Mouse (Mus musculus) liver, embryonic 11.5 days (tissue): ENCODE data around the gene Miga2. TPM values are rescaled to one million over a fixed set of nuclear protein-coding genes. Genes with fewer than 3 reads are reported as not detected.

Experiments used
- ATAC-seq: fragments of 200-750 bp; cut with Nextera tagmentation; replicated peaks from 2 replicates; pipeline ENCODE4 v1.8.0; 2017; ENCODE audit warnings: moderate number of reproducible peaks, mild to moderate bottlenecking, moderate TSS enrichment, moderate library complexity; ENCODE audit not compliant: low FRiP score
- DNase-seq: peaks from one replicate; pipeline ENCODE4 v3.0.0-alpha.2; 2017; ENCODE audit warnings: low spot score
- H3K27ac ChIP-seq: fragments of 300-500 bp; sonication (generic); 2 replicates; pipeline ENCODE4 v1.5.1; 2014; ENCODE audit warnings: mild to moderate bottlenecking, low read depth, low read length, control low read depth
- H3K27me3 ChIP-seq: fragments of 300-500 bp; sonication (generic); replicated peaks from 2 replicates; pipeline ENCODE4 v1.6.1; 2014; ENCODE audit warnings: low read length, mixed read lengths; ENCODE audit not compliant: control insufficient read depth, insufficient read depth
- H3K36me3 ChIP-seq: fragments of 300-500 bp; sonication (generic); 2 replicates; pipeline ENCODE4 v1.6.1; 2014; ENCODE audit warnings: mild to moderate bottlenecking, low read length, moderate library complexity, mixed read lengths; ENCODE audit not compliant: control insufficient read depth, insufficient read depth
- H3K4me1 ChIP-seq: fragments of 300-500 bp; sonication (generic); replicated peaks from 2 replicates; pipeline ENCODE4 v1.6.1; 2014; ENCODE audit warnings: low read length, mixed read lengths; ENCODE audit not compliant: control insufficient read depth, insufficient read depth
- H3K4me2 ChIP-seq: fragments of 300-500 bp; sonication (generic); 2 replicates; pipeline ENCODE4 v1.6.1; 2014; ENCODE audit warnings: mild to moderate bottlenecking, control low read depth, moderate library complexity
- H3K4me3 ChIP-seq: fragments of 300-500 bp; sonication (generic); 2 replicates; pipeline ENCODE4 v1.5.1; 2014; ENCODE audit warnings: low read depth, low read length, control low read depth
- H3K9ac ChIP-seq: fragments of 300-500 bp; sonication (generic); 2 replicates; pipeline ENCODE4 v1.6.1; 2014; ENCODE audit warnings: low read depth, low read length, control low read depth
- H3K9me3 ChIP-seq: fragments of 300-500 bp; sonication (generic); 2 replicates; pipeline ENCODE4 v1.6.1; 2016; ENCODE audit warnings: low read length, inconsistent platforms, mixed read lengths; ENCODE audit not compliant: control insufficient read depth
- WGBS: fragments of 180-500 bp; shearing (Covaris S2); extraction: QIAGEN DNeasy Blood & Tissue Kit; methylation state at CpG from one replicate; pipeline ENCODE4 v1.1.7; 2014; 5-methylcytosine and 5-hydroxymethylcytosine counted together
- polyA plus RNA-seq: library from polyadenylated mRNA; unstranded; fragments of >200 nt; fragmentation: Nextera tagmentation; extraction: Ambion mirVana; gene quantifications from 2 replicates; pipeline ENCODE4 v1.2.1, GENCODE M21; 2014

The Miga2 gene
- polyA plus RNA-seq, 1 experiment from 2014 or later, result 19.7 TPM

DNA sequence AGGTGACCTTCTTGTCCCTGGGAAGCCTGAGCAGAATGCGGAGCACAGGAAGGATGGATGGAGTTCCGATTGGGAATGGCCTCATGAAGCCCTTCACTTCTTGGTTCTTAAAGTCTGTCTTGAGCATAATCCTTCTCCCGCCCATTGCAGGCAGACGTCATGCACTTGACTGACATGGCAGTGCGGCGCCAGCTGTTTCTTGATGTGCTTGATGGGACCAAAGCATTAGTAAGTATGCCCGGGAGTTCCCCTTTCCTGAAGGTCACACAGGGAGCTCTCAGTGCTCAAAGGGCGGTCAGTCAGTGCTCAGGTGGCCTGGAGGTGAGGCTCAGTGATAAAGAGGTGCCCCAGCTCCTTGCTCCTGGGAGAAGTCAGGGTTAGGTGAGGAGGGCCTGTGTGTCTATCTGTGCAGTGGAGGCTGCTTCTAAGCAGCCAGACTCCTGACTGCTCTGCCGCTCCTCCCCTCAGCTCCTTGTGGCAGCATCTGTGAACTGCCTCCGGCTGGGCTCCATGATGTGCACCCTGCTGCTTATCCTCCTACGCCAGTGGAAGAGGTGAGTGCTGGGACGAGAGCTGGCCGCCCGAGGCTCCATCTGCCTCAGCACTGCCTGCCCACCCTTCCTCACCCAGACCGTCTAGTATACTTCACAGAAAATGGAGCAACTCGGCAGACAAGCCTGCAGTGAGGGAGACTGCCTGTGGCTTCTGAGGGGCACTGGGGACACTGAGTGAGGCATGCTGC is 27.7 kb upstream of the Miga2 start:
- DNase-seq, result no peak
- WGBS, result 86% methylated on average over 16 of the region's 16 CpGs
- peaks cover 59% of the 10 kb centered on the region for H3K36me3 ChIP-seq
- no peak overlapping the region for H3K27ac ChIP-seq
- H3K27me3 ChIP-seq, result no peaks in the 10 kb centered on the region
- H3K9me3 ChIP-seq, result no peaks in the 10 kb centered on the region
- no peak overlapping the region for H3K9ac ChIP-seq
- no peak for ATAC-seq
- H3K4me2 ChIP-seq, result no peak overlapping the region
- H3K4me3 ChIP-seq, result no peak overlapping the region
- no peaks in the 10 kb centered on the region for H3K4me1 ChIP-seq

DNA sequence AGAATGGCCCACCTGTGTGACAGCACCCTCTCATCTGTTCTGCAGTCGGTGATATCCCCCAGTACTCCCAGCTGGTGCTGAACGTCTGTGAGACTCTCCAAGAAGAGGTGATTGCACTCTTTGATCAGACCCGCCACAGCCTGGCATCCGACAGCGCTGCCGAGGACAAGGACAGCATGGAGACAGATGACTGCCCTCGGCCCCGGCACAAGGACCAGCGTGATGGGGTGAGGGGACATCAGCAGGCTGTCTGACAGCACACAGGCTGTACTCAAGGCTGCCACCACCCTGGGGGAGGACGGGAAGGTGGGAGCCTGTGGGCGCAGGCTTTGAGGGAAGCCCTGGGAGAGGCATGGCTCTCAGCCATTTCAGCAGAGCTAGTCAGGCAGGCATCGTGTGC is 26.9 kb upstream of the Miga2 start:
- no peak overlapping the region for H3K4me2 ChIP-seq
- 85% methylated on average over 12 of the region's 12 CpGs for WGBS
- no peak for DNase-seq
- no peak for ATAC-seq
- no peak overlapping the region for H3K4me3 ChIP-seq
- H3K9me3 ChIP-seq, result no peaks in the 10 kb centered on the region
- H3K36me3 ChIP-seq, result peaks cover 63% of the 10 kb centered on the region
- no peak overlapping the region for H3K27ac ChIP-seq
- no peak overlapping the region for H3K9ac ChIP-seq
- no peaks in the 10 kb centered on the region for H3K4me1 ChIP-seq
- no peaks in the 10 kb centered on the region for H3K27me3 ChIP-seq

DNA sequence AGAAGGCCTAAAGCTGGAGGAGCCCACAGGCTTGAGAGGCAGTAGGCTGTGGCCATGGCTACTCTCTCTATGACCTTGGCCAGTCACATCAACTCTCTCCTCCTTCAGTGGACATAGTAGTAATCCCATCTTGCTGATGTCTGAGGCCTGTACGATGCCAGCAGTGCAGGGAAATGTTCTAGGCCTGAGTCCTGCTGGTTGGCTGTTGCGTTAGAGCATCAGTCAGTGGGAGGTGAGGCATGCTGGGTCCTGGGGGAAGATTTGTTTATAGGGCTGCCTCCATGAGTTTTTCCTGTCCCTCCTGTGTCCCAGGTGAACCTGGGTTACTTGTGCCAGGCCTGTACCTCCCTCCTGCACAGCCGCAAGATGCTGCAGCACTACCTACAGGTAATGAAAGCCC is 22.0 kb upstream of the Miga2 start:
- Histone ChIP-seq H3K4me1 (no peaks in the 10 kb centered on the region), H3K27me3 (no peaks in the 10 kb centered on the region), H3K36me3 (peaks cover 58% of the 10 kb centered on the region), H3K9ac (no peak overlapping the region), H3K9me3 (no peaks in the 10 kb centered on the region), H3K4me2 (no peak overlapping the region), H3K4me3 (no peak overlapping the region), H3K27ac (no peak overlapping the region)
- DNase-seq (no peak), ATAC-seq (no peak)
- WGBS, result 92% methylated on average over 3 of the region's 3 CpGs

DNA sequence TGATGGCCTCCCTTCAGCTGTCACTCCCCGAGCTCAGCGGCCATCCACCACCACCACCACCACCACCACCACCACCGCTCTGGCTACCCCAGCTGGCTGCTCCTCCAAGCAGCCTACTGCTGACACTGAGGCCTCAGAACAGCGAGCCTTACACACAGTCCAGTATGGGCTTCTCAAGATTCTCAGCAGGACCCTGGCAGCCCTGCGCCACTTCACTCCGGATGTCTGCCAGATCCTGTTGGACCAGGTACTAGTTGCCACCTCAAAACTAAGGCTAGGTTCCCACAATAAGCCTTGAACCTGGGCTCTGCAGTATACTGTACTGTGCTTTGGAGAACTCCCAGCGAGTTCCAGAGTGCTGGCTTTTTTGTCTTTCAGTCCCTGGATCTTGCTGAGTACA is 21.5 kb upstream of the Miga2 start:
- no peaks in the 10 kb centered on the region for H3K4me1 ChIP-seq
- H3K36me3 ChIP-seq, result peaks cover 54% of the 10 kb centered on the region
- ATAC-seq (no peak), DNase-seq (no peak)
- H3K9ac ChIP-seq, result no peak overlapping the region
- no peak overlapping the region for H3K4me3 ChIP-seq
- 87% methylated on average over 7 of the region's 7 CpGs for WGBS
- H3K4me2 ChIP-seq, result no peak overlapping the region
- no peaks in the 10 kb centered on the region for H3K9me3 ChIP-seq
- H3K27ac ChIP-seq, result no peak overlapping the region
- H3K27me3 ChIP-seq, result no peaks in the 10 kb centered on the region

DNA sequence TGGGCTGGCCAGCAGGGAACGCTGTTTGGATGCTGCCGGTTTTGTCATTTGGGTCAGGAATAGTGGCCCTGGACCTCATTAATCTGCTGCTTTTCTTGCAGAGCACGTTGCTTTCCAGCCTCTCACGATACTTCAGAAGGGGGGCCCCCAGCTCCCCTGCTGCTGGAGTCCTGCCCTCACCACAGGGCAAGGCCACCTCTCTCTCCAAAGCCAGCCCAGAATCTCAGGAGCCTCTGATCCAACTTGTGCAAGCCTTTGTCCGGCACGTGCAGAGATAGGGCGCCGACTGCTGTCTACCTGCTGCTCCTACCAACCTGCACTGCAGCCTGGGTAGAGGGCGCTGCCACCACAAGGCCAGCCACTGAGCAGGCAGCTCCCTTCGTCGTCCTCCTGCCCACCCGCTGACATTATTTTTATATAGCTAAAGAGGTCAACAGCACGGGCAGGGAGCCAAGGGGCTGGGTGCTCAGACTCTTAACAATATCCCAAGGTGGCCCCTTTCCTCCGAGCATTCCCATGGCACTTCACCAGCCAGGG is 20.4 kb upstream of the Miga2 start:
- H3K9me3 ChIP-seq, result no peaks in the 10 kb centered on the region
- H3K4me2 ChIP-seq, result no peak overlapping the region
- H3K36me3 ChIP-seq, result peaks cover 59% of the 10 kb centered on the region
- no peak for ATAC-seq
- H3K4me3 ChIP-seq, result no peak overlapping the region
- DNase-seq, result no peak
- 86% methylated on average over 14 of the region's 14 CpGs for WGBS
- H3K4me1 ChIP-seq, result no peaks in the 10 kb centered on the region
- no peaks in the 10 kb centered on the region for H3K27me3 ChIP-seq
- no peak overlapping the region for H3K9ac ChIP-seq
- no peak overlapping the region for H3K27ac ChIP-seq

DNA sequence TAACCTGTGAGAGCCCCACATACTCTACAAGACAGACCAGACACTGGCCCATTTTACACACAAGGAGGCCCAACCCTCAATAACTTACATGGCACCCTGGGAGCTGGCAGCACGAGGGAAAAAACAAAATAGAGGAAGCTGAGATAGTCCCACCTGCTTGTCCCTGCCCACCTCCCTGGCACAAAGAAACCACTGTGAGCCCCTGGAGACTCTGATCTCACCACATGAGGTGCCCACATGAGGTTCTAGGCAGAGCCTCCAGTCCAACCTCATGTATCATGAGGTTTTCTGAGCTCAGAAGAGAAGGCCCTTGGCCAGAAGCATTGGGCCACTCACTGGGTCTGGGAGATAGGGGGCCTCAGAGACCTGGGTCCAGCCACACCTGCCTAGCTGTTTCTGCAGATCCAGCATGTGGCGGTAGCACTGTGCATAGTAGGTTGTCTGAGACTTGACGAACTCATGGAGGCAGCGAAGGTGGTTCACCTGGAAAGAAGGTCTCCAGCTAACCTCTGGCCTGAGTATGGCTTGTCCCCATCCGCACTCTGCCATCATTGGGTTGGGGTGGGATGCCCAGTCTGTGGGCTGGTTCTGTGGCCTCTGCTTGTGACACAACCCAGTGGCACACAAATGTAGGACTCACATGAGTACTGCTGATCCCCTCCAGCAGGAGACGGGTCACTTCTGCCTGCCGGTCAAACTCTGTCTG is 17.9 kb upstream of the Miga2 start:
- no peaks in the 10 kb centered on the region for H3K9me3 ChIP-seq
- no peak overlapping the region for H3K4me2 ChIP-seq
- H3K36me3 ChIP-seq, result peaks cover 49% of the 10 kb centered on the region
- no peaks in the 10 kb centered on the region for H3K27me3 ChIP-seq
- H3K9ac ChIP-seq, result no peak overlapping the region
- ATAC-seq, result no peak
- DNase-seq, result no peak
- WGBS, result 87% methylated on average over 7 of the region's 7 CpGs
- H3K27ac ChIP-seq, result no peak overlapping the region
- H3K4me1 ChIP-seq, result no peaks in the 10 kb centered on the region
- no peak overlapping the region for H3K4me3 ChIP-seq

DNA sequence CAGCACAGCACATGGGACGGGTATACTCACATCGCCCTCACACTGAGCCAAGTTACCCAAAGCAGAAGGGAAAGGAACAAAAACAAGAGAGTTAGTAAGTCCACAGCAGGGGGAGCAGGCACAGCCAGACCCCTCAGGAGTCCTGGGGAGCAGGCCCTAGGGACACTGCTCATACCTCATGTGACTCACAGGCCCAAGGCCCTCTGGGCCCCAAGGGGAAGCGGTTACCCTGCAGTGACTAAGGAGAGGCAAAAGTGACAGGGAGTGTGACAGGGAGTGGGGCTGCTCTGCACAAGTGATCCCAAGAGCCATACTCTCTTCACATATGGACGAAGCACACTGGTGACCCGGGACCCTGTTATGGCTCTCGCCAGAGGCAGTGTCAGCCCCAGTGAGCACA is 14.8 kb upstream of the Miga2 start:
- WGBS, result 92% methylated on average over 6 of the region's 6 CpGs
- Histone ChIP-seq H3K4me2 (no peak overlapping the region), H3K9ac (no peak overlapping the region), H3K4me1 (no peaks in the 10 kb centered on the region), H3K36me3 (peaks cover 36% of the 10 kb centered on the region), H3K27me3 (no peaks in the 10 kb centered on the region), H3K9me3 (no peaks in the 10 kb centered on the region), H3K4me3 (no peak overlapping the region), H3K27ac (no peak overlapping the region)
- ATAC-seq (no peak), DNase-seq (no peak)

DNA sequence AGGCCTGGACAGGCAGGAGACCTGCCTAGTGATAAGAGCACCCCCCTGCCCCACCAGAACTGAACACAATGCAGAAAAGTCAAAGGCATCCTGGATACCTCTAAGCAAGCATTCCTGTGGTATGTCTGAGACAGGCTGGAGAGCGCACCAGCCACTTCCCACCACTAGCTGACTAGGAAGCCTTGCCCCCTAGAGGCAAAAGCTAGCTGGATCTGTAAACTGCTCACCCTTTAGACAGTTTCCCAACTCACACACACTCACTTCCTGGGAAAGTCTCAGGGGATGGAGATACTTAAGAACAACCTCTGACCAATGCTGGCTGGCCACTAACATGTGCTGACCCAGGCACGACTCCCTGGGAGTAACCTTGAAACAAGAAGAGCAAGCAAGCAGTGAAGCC is 12.9 kb upstream of the Miga2 start:
- no peak for ATAC-seq
- Histone ChIP-seq H3K4me2 (no peak overlapping the region), H3K9ac (no peak overlapping the region), H3K27ac (no peak overlapping the region), H3K4me3 (no peak overlapping the region), H3K4me1 (no peaks in the 10 kb centered on the region; the same call in 1 of the 2 replicates), H3K9me3 (no peaks in the 10 kb centered on the region), H3K27me3 (no peaks in the 10 kb centered on the region), H3K36me3 (peaks cover 30% of the 10 kb centered on the region)
- no peak for DNase-seq
- 67% methylated on average over 2 of the region's 2 CpGs for WGBS

DNA sequence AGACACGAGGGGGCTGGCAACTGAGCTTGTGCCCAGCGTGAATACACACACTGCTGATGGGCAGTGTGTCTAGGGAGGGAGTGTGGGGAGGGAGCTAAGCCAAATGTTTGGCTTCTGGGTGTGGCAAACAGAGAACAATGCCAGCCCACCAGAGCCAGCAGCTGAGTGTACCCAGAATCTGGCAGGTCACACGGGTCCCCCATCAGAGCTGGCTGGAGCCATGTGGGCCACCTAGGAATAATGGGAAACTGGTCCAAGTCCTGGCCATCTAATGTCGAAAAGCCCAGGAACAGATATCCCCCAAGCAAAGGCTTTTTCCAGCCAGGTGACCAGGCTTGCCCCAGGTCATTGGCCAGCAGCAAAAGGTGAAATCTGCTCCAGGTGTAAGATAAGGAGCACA is 8.2 kb upstream of the Miga2 start:
- no peak overlapping the region for H3K9ac ChIP-seq
- H3K27ac ChIP-seq, result no peak overlapping the region
- H3K9me3 ChIP-seq, result no peaks in the 10 kb centered on the region
- DNase-seq, result no peak
- H3K4me2 ChIP-seq, result no peak overlapping the region
- no peak for ATAC-seq
- H3K36me3 ChIP-seq, result no peaks in the 10 kb centered on the region; the same call in 1 of the 2 replicates
- no peaks in the 10 kb centered on the region for H3K27me3 ChIP-seq
- WGBS, result 65% methylated on average over 4 of the region's 4 CpGs
- H3K4me1 ChIP-seq, result peaks cover 21% of the 10 kb centered on the region
- no peak overlapping the region for H3K4me3 ChIP-seq
